8 mouse cellular contexts compared by ENCODE assay signal in genomic region chr17:35425474-35425873, GRCm38 (mm10). TPM values are rescaled to one million over a fixed set of nuclear protein-coding genes. Genes with fewer than 3 reads are reported as not detected.
DNase-seq lines count a peak whose midpoint lies in the region; ATAC-seq lines count a peak whose summit lies in the region.
"Not testable (repeated sequence)": the region's sequence is repeated elsewhere in the genome, so short reads cannot be mapped to it uniquely, and the experiment has no call there.

No protein-coding gene starts in this region.

- H3K27ac ChIP-seq in embryonic facial prominence, embryonic 14.5 days (replicated peaks; ENCODE audit: low read depth, low read length); heart, embryonic 13.5 days (replicated peaks); intestine, embryonic 16.5 days (ENCODE audit: low read length); neural tube, embryonic 15.5 days (replicated peaks): not testable (repeated sequence)

- ATAC-seq in embryonic facial prominence, embryonic 14.5 days (ENCODE audit: low read depth); heart, embryonic 13.5 days (ENCODE audit: extremely low read depth, insufficient number of reproducible peaks, low FRiP score, low TSS enrichment): not testable (repeated sequence)
- ATAC-seq in intestine, embryonic 16.5 days = peak; percentile 25; the same call in 1 of the 2 replicates
- peak; percentile 39; the same call in 1 of the 2 replicates for ATAC-seq in neural tube, embryonic 15.5 days (ENCODE audit: low FRiP score)

- H3K4me3 ChIP-seq in embryonic facial prominence, embryonic 14.5 days (ENCODE audit: low read depth, low read length) = peak overlapping the region; percentile 38
- H3K4me3 ChIP-seq in heart, embryonic 13.5 days = peak overlapping the region; percentile 42
- peak overlapping the region; percentile 46 for H3K4me3 ChIP-seq in intestine, embryonic 16.5 days (ENCODE audit: low read length)
- H3K4me3 ChIP-seq in megakaryocyte, embryonic 14.5 days (replicated peaks) = peak overlapping the region; percentile 76
- peak overlapping the region; percentile 35 for H3K4me3 ChIP-seq in neural tube, embryonic 15.5 days (replicated peaks)

- 15% methylated on average over 26 of the region's 28 CpGs for WGBS in embryonic facial prominence, embryonic 14.5 days
- 10% methylated on average over 27 of the region's 28 CpGs for WGBS in heart, embryonic 13.5 days
- 21% methylated on average over 27 of the region's 28 CpGs for WGBS in intestine, embryonic 16.5 days
- WGBS in neural tube, embryonic 15.5 days = 19% methylated on average over 28 of the region's 28 CpGs

- DNase-seq in ES-CJ7 (ENCODE audit: low read depth, low spot score) (peak; percentile 54), liver (peak; percentile 23)
- DNase-seq in embryonic facial prominence, embryonic 14.5 days (ENCODE audit: low spot score) = not testable (repeated sequence)
- peak; percentile 22 for DNase-seq in thymus, postnatal 25 days

- H3K4me2 ChIP-seq in embryonic facial prominence, embryonic 14.5 days (ENCODE audit: low read depth, low read length) = peak overlapping the region; percentile 58
- H3K4me2 ChIP-seq in heart, embryonic 13.5 days = peak overlapping the region; percentile 64
- H3K4me2 ChIP-seq in intestine, embryonic 16.5 days (ENCODE audit: low read depth, low read length) = peak overlapping the region; percentile 64
- H3K4me2 ChIP-seq in neural tube, embryonic 15.5 days = peak overlapping the region; percentile 58

- H3K9me3 ChIP-seq in embryonic facial prominence, embryonic 14.5 days (ENCODE audit: control insufficient read depth, low read length); heart, embryonic 13.5 days; intestine, embryonic 16.5 days (ENCODE audit: control insufficient read depth, low read length); neural tube, embryonic 15.5 days (replicated peaks): not testable (repeated sequence)
- H3K9me3 ChIP-seq in megakaryocyte, embryonic 14.5 days = peaks cover 11% of the 10 kb centered on the region

- H3K36me3 ChIP-seq in embryonic facial prominence, embryonic 14.5 days (ENCODE audit: control insufficient read depth, insufficient read depth, low read length); heart, embryonic 13.5 days; intestine, embryonic 16.5 days (ENCODE audit: control insufficient read depth, insufficient read depth, low read length); megakaryocyte, embryonic 14.5 days (replicated peaks; ENCODE audit: low read length); neural tube, embryonic 15.5 days: not testable (repeated sequence)

- not testable (repeated sequence) for H3K9ac ChIP-seq in embryonic facial prominence, embryonic 14.5 days (ENCODE audit: low read depth, low read length); heart, embryonic 13.5 days; intestine, embryonic 16.5 days (ENCODE audit: low read depth, low read length); neural tube, embryonic 15.5 days (replicated peaks)

- not testable (repeated sequence) for H3K4me1 ChIP-seq in embryonic facial prominence, embryonic 14.5 days (ENCODE audit: control insufficient read depth, insufficient read depth, low read length); intestine, embryonic 16.5 days (ENCODE audit: control insufficient read depth, insufficient read depth, low read length); neural tube, embryonic 15.5 days
- peaks cover 10% of the 10 kb centered on the region for H3K4me1 ChIP-seq in heart, embryonic 13.5 days
- H3K4me1 ChIP-seq in megakaryocyte, embryonic 14.5 days = peaks cover 11% of the 10 kb centered on the region

- peaks cover 30% of the 10 kb centered on the region for H3K27me3 ChIP-seq in embryonic facial prominence, embryonic 14.5 days (replicated peaks; ENCODE audit: control insufficient read depth, insufficient read depth, low read length)
- H3K27me3 ChIP-seq in heart, embryonic 13.5 days (replicated peaks) = peaks cover 65% of the 10 kb centered on the region
- not testable (repeated sequence) for H3K27me3 ChIP-seq in intestine, embryonic 16.5 days (replicated peaks; ENCODE audit: control insufficient read depth, insufficient read depth, low read length)
- H3K27me3 ChIP-seq in megakaryocyte, embryonic 14.5 days (replicated peaks) = peaks cover 13% of the 10 kb centered on the region
- peaks cover 32% of the 10 kb centered on the region for H3K27me3 ChIP-seq in neural tube, embryonic 15.5 days (replicated peaks)

RNA-seq across cellular contexts. Expression of gene H2-Q6, which starts 0.8 kb away (rescaled TPM):
- polyA plus RNA-seq in embryonic facial prominence, embryonic 14.5 days (2014; fragmentation: Nextera tagmentation; extraction: Ambion mirVana) = 0.14 and 0.29 TPM in 2 replicates
- 0.23 and 0.61 TPM in 2 replicates for polyA plus RNA-seq in heart, embryonic 13.5 days (2015; fragmentation: Nextera tagmentation; extraction: Ambion mirVana)
- 2.0 and 2.2 TPM in 2 replicates for polyA plus RNA-seq in intestine, embryonic 16.5 days (2015; fragmentation: Nextera tagmentation; extraction: Ambion mirVana)
- polyA plus RNA-seq in megakaryocyte, embryonic 14.5 days (2012; ENCODE audit: insufficient read depth, low replicate concordance) = 2.5 and 4.2 TPM in 2 replicates
- 0.95 and 3.7 TPM in 2 replicates for polyA plus RNA-seq in neural tube, embryonic 15.5 days (2015; fragmentation: Nextera tagmentation; extraction: Ambion mirVana)

RNA-seq across cellular contexts. Expression of gene H2-Q7, which starts 13.5 kb away (rescaled TPM):
- polyA plus RNA-seq in embryonic facial prominence, embryonic 14.5 days (2014; fragmentation: Nextera tagmentation; extraction: Ambion mirVana) = 2.1 and 2.4 TPM in 2 replicates
- 1.2 and 2.1 TPM in 2 replicates for polyA plus RNA-seq in heart, embryonic 13.5 days (2015; fragmentation: Nextera tagmentation; extraction: Ambion mirVana)
- 5.9 and 7.3 TPM in 2 replicates for polyA plus RNA-seq in intestine, embryonic 16.5 days (2015; fragmentation: Nextera tagmentation; extraction: Ambion mirVana)
- polyA plus RNA-seq in megakaryocyte, embryonic 14.5 days (2012; ENCODE audit: insufficient read depth, low replicate concordance) = 3.2 and 20.1 TPM in 2 replicates
- polyA plus RNA-seq in neural tube, embryonic 15.5 days (2015; fragmentation: Nextera tagmentation; extraction: Ambion mirVana) = 5.6 and 12.6 TPM in 2 replicates

RNA-seq across cellular contexts. Expression of gene H2-Q10, which starts 44.4 kb away (rescaled TPM):
- 0.35 TPM in 1 of 2 replicates, not detected in the other for polyA plus RNA-seq in embryonic facial prominence, embryonic 14.5 days (2014; fragmentation: Nextera tagmentation; extraction: Ambion mirVana)
- 1.4 and 5.2 TPM in 2 replicates for polyA plus RNA-seq in heart, embryonic 13.5 days (2015; fragmentation: Nextera tagmentation; extraction: Ambion mirVana)
- 80.2 and 93.1 TPM in 2 replicates for polyA plus RNA-seq in intestine, embryonic 16.5 days (2015; fragmentation: Nextera tagmentation; extraction: Ambion mirVana)
- polyA plus RNA-seq in megakaryocyte, embryonic 14.5 days (2012; ENCODE audit: insufficient read depth, low replicate concordance) = 0.27 and 2.5 TPM in 2 replicates
- 0.36 and 0.79 TPM in 2 replicates for polyA plus RNA-seq in neural tube, embryonic 15.5 days (2015; fragmentation: Nextera tagmentation; extraction: Ambion mirVana)

RNA-seq across cellular contexts. Expression of gene H2-Q4, which starts 46.1 kb away (rescaled TPM):
- polyA plus RNA-seq in embryonic facial prominence, embryonic 14.5 days (2014; fragmentation: Nextera tagmentation; extraction: Ambion mirVana) = 1.3 and 2.0 TPM in 2 replicates
- 2.6 and 2.9 TPM in 2 replicates for polyA plus RNA-seq in heart, embryonic 13.5 days (2015; fragmentation: Nextera tagmentation; extraction: Ambion mirVana)
- 4.8 and 5.1 TPM in 2 replicates for polyA plus RNA-seq in intestine, embryonic 16.5 days (2015; fragmentation: Nextera tagmentation; extraction: Ambion mirVana)
- polyA plus RNA-seq in megakaryocyte, embryonic 14.5 days (2012; ENCODE audit: insufficient read depth, low replicate concordance) = 13.9 and 46.4 TPM in 2 replicates
- polyA plus RNA-seq in neural tube, embryonic 15.5 days (2015; fragmentation: Nextera tagmentation; extraction: Ambion mirVana) = 1.7 and 3.7 TPM in 2 replicates

Comparison
In these comparisons a context has a peak if more than half of its experiments do, and no peak if none do; other contexts are left out.
1. RNA of gene H2-Q10, which starts 44.4 kb away (polyA plus RNA-seq): 80.2 to 93.1 TPM in intestine, embryonic 16.5 days; 1.4 to 5.2 TPM in heart, embryonic 13.5 days, 0.36 to 0.79 TPM in neural tube, embryonic 15.5 days, 0.35 TPM in embryonic facial prominence, embryonic 14.5 days and 0.27 to 2.5 TPM in megakaryocyte, embryonic 14.5 days; every median in the first group is over 10 times any median in the second.
2. Peak in every context shown above with its lines, with median percentiles within 50 percentile points of each other: H3K4me2 ChIP-seq and H3K4me3 ChIP-seq.